Mouse (Mus musculus) kidney, adult 18-20 months (tissue): Measurements from ENCODE around the gene Ccdc114.
"Not testable (repeated sequence)": the region's sequence is repeated elsewhere in the genome, so short reads cannot be mapped to it uniquely, and the experiment has no call there.

Experiments used
- DNase-seq: peaks from one replicate; pipeline ENCODE4 v3.0.0; 2021

Gene Ccdc114

DNA sequence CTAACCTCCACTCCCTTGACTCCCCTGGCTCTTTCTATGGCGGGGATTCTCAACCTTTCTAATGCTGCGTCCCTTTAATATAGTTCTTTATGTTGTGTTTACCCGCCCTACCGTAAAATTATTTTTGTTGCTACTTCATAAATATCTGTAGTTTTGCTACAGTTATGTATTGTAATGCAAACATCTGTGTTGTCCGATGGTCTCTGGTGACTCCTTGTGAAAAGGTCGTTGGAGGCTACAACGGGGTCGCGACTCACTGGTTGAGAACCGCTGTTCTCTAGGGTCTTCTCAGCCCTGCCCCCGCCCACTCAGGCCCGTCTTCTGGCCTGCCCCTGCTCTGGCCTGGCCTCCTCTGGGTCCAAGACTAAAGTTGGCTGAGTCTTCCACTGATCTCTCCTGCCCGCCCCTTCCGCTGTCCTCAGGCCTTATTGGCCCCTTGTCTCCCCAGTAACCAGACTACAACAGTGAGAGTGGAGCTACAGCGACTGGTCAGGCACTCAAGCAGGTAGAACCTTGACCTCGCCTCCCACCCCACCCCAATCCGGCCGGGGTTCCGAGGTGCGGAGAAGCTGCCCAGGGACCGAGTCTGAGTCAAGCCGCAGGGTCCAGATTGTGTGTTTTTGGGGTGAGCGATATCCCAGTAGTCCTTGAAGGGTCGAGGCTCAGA is at the start of gene Ccdc114:
TSS of gene Ccdc114 (plus strand) at position 311 of the 667 bp plus-strand sequence.
- peak; percentile 85 for DNase-seq

- DNase-seq, result no peak
Observed at GRCm38 (mm10) chr7:45876895-45877294, 47.0 kb upstream of the Ccdc114 start.

- not testable (repeated sequence) for DNase-seq
Observed at GRCm38 (mm10) chr7:45878278-45878677, 45.6 kb upstream of the Ccdc114 start, which contains the start of gene Grin2d. Gene Grin2d (minus strand): TSS chr7:45878378.

DNA sequence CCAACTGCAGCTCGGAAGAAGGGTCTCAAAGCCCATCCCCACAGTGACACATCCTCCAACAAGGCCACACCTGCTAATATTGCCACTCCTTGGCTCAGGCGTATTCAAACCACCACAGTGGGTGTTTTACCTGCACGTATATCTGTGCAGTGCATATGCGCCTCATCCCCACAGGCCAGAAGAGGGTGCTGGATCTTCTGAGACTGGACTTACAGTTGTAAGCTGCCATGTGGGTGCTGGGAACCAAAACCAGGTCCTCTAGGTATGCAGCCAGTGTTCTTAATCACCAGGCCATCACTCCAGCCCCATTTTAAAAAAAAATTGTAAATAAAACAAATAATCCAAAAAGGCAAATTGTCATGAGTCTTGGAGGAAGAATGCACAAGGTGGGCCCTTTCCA is 43.3 kb upstream of the Ccdc114 start:
- DNase-seq, result no peak

DNA sequence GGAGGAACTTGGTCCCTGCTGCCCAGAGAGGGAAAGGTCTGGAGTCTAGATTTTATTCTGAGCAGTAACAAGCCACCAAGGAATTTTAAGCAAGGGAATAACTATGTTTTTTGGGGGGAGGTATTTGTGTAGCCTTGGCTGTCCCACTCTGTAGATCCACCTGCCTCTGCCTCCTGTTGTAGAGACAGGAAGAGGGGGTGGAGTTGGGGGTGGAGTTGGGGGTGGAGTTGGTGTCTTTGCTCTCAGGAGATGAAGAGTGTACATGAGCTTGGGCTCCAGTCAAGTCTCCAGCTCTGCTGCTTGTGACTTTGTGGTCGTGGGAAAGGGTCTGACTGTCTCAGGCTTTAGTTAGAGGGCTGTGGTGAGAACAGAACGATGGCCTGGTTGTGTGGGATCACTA is 42.9 kb upstream of the Ccdc114 start:
- DNase-seq, result no peak

DNA sequence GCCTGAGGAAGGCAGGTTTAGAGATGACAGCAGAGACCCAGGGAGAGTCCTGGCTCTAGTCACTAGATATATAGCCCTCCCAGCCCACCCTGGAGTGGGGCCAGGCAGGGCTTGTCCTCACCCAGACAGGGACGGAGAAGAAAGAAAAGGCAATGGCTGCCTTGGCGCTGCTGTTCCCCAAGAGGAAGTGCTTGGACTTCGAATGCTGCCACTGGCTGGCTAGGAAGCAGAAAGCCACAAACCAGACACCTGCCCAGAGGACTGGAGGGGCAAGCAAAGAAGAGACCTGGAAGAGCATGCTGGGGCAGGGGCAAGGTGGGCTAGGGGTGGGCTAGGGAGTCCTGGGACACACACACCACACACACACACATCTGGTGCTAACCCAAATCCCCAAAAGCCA is 36.6 kb upstream of the Ccdc114 start:
- DNase-seq, result no peak

DNA sequence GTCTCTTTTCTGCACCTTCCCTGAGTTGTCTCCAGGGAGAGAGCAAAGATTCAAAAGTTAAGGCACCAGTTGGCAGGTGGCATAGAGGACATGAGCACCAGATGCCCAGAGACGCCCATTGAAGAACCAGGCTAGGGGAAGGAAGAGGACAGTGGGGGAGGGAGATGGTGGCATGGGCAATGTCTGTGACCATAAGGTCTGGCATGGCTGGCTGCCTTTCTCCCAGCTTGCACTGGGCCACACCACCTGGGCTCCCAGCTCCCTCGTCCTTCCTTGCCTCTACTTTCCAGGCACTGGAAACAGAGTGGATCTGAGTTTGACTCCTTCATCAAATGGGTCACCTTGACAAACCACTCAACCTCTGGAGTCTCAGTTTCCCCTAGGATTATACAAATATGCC is 31.2 kb upstream of the Ccdc114 start:
- no peak for DNase-seq

DNA sequence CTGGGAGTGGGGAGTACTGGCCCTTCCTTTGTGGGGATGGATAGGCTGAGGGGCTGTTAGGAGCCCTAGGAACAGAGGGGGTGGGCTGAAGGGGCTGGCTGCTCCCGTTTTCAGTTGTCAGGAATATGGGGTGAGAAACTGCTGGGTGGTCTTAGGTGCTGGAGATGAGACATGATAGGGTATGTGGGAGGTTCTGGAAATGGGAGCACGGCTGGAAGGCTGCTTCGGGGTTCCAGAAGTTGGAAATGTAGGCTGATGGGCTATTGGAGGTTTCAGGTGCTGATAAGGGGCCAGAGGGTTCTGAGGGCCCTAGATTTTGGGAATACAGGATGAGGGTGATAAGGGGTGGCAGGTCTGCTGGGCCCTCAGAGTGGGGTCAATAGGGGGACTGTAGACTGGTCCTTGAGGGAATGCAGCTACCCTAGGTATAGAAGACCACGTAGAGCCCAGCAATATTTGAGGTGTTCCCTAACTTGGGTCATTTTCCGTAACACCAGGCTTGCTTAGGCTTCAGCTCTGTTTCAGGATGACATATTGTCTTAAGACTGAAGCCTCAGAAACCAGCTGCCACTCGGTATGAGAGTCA is 27.8 kb upstream of the Ccdc114 start:
- DNase-seq, result no peak

- DNase-seq, result peak; percentile 96
Observed at GRCm38 (mm10) chr7:45896517-45897257, 27.2 kb upstream of the Ccdc114 start, which contains the start of the genes Syngr4 and Tmem143. Gene Syngr4 (minus strand): TSS chr7:45896714. Gene Tmem143 (plus strand): TSS chr7:45896941.

GRCm38 (mm10) chr7:45897258-45897757 is 26.6 kb upstream of the Ccdc114 start:
- DNase-seq, result peak; percentile 84

DNA sequence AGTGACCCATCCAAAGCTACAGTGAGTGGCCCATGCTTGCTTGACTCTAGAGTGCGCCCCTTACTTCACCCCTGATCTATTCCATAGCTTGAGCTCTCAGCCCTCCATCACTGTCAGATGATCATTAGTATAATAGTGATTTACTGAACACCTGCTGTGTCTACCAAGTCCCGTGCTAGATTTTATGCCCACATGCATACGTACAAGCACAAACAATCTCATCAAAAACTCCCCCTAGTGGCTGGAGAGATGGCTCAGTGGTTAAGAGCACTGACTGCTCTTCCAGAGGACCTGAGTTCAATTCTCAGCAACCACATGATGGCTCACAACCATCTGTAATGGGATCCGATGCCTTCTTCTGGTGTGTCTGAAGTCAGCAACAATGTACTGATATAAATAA is 25.7 kb upstream of the Ccdc114 start:
- DNase-seq, result not testable (repeated sequence)

- DNase-seq, result no peak
Observed at GRCm38 (mm10) chr7:45901562-45901961, 22.3 kb upstream of the Ccdc114 start.

- DNase-seq, result no peak
Observed at GRCm38 (mm10) chr7:45902481-45903002, 21.3 kb upstream of the Ccdc114 start.

GRCm38 (mm10) chr7:45906622-45907021 is 17.2 kb upstream of the Ccdc114 start:
- no peak for DNase-seq

GRCm38 (mm10) chr7:45908384-45908783 is 15.5 kb upstream of the Ccdc114 start:
- no peak for DNase-seq

DNA sequence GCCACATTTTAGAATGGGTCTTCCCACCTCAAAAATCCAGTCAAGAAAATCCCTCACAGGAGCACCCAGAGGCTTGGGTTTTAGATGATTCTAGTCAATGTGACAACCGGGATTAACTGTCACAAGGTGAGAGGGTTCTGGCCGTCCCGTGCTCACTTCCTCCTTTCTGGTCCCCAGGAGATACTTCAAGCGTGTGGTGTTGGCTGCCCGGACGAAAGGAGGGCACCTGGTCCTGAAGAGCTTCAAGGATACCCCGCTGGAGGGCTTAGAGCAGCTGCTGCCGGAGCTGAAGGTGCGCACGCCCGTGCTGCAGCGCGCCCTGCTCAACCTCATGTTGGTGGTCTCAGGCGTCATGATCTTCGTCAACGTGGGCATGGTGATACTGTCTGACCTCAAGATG is 14.7 kb upstream of the Ccdc114 start:
- DNase-seq, result no peak

DNA sequence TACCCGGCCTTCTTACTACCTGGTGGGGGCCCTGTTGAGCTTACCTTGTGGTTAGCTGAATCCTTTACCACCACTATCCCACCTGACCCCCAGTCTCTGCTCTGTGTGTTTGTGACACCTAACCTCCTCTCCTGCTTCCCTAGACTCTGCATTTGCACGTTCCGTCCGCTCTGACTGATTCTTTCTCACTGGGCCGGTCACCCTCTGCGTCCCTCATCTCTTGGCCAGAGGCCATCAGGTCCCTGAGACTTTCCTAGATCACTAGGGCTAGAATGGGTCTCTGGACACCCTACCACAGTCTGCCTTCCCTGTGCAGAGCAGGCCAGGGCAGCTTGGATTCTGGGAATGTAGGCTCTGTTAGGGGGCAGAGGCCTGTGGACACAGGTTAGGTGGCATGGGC is 9.8 kb upstream of the Ccdc114 start:
- no peak for DNase-seq

- DNase-seq, result no peak
Observed at GRCm38 (mm10) chr7:45915011-45915410, 8.9 kb upstream of the Ccdc114 start.

DNA sequence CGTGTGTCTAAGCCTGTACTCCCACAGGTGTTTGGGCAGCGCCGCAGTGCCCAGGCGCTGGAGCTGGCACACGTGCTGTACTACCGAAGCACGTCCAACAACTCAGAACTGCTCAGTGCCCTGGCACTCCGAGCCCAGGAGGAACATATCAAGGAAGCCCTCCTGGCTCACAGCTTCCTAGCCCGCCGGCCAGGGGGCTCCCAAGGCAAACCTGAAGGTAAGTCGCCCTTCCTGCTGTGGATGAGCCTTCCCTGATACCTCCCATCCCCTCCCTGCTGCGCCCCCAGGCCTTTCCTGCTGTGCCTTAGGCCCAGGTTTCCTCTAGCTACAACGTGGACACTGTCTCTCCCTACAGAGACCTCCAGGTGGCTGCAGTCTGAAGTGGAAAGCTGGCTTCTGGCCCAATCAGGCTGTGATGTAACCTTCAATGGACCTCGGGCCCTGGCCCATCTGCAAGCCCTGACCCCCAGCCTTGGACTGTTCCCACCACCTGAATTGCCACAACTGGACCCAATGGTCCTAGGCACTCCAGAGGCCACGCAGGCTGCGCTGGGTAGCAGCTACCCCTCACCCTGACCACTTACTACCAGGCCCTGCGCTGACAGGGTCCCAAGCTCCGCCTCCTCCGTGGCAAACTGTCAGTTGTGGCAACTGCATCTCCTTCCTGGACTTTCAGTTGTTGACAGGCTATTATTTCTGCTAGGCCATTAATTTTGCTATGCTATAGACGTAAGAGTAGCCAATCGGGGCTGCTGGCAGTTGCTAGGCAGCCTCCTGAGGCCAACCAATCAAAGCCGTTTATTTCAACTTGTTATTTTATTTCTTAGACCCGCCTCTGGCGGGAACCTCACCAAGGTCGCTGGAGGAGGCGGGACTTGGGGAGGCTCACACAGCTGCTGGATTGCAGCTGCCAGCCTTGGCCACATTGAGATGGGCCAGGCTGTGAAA is 7.5 kb upstream of the Ccdc114 start:
- DNase-seq, result peak; percentile 69

GRCm38 (mm10) chr7:45917004-45917704 is 6.7 kb upstream of the Ccdc114 start:
- no peak for DNase-seq

- DNase-seq, result no peak
Observed at GRCm38 (mm10) chr7:45917926-45918325, 5.9 kb upstream of the Ccdc114 start.
